Mouse (Mus musculus) neutrophil, adult 83 days (primary cell): ENCODE results near the gene Cyp2d22. TPM values are rescaled to one million over a fixed set of nuclear protein-coding genes. Genes with fewer than 3 reads are reported as not detected.

ENCODE experiments used
- total RNA-seq, 2 experiments: library from RNA; stranded (reverse); gene quantifications; one replicate each; pipeline ENCODE4 v1.2.4; 2023

The Cyp2d22 gene
- under 1 TPM; 0.73 to 0.88 TPM for total RNA-seq

DNA sequence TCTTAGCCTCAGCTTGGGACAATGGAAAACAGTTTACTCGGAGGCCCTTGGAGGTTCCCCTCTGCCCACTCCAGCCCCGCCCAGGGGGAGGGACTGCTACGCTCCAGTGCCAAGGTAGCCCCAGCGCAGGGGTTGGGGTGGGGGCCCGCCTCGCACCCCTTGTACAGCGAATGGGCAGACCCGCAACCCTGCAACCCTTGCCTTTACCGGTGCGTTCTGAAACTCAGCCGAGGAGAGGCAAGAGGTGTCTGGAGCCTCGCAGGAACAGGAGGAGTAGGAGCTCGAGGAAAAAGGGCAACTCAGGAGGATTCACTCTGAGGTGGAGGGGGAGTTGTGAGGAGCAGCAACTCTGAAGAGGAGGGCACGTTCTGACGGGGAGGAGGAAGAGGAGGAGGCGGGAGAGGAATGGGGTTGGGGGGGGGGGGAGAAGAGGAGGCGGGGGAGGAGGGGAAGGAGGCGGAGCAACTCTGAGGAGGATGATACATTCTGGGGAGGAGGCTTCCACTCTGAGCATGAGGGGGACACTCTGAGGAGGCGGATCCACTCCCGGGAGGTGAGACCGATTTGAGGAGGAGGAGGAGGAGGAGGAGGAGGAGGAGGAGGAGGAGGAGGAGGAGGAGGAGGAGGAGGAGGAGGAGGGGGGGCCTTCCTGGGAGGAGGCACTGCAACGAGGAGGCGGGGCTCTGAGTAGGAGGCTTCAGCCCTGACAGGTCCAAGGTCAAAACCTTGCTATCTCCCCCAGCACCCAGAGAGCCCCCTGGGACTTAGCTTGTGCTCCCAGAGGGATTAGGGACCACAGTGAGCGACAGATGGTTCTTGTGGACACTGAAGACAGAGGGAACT is at the start of gene Cyp2d22:
TSS of gene Cyp2d22 (minus strand) at position 390 of the 843 bp plus-strand sequence.

DNA sequence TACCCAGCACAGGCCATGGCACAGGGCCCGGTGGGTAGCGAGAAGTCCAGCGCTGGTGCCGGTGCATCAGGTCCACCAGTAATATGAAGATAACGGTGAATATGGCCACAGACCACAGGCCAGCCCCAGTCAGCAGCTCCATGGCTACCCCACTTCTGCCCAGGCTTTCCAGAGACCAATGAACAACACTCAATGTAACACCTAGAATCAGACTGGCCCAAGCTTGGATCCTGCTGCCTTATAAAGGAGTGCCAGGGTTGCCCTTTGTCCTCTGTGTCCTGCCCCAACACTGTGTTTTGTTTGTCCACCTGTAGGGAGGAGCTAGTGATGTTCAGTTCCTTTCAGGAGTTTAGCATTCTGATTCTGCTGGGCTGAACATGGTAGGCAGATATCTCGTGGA is 26.9 kb upstream of the Cyp2d22 start, which contains the start of gene Cyp2d10:
TSS of gene Cyp2d10 (minus strand) at position 215 of the 400 bp plus-strand sequence.

DNA sequence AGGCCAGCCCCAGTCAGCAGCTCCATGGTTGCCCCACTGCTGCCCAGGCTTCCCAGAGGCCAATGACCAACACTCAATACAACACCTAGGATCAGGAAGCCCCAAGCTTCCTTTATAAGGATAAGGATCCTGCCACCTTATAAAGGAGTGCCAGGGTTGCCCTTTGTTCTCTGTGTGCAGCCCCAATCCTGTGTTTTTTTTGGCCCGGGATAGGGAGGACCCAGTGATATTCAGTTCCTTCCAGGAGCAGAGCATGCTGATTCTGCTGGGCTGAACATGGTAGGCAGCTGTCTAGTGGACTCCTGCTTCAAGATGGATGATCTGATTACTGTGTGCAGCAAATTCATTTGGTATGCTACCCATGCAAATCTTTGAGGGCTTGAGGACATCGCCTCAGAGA is 13.9 kb upstream of the Cyp2d22 start, which contains the start of gene Cyp2d11:
TSS of gene Cyp2d11 (minus strand) at position 101 of the 400 bp plus-strand sequence.

DNA sequence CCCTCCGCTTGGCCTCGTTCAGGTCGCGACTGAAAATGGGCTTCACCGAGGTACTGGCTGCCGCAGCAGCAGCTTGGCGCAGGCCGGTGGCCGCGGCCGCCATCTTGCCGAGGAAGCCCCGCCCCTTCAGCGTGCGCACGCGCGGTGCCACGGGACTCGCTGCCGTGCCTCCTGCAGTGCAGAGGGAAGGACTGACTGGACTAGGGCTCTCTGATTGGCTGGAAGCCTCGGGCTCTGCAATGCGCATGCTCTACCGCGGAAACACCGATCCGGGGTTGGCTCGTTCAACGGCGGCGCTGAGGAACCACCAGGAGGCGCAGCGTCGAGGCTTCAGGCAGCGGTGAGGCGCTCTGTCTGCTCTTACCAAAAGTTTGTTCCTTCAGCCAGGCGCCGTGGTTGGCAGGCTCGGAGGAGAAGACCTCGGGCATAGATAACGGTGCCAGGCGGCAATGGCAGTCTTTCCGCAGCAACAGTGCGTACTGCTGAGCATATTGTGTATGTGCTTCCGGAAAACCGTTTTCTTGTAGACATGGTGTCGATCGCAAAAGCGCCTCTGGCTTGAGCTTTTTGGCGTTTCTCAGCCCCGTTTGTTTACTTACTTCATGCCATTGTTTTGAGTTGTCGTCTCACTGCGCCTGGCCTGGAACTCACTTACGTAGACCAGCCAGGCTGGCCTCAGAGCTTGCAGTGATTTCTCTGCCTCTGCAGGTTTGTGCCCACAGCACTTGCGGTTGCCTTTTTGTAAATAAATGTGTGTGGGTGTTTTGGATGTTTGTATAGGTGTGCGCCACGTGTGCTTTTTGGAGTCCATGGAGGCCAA is 25.7 kb downstream of the Cyp2d22 start, which contains the start of gene Ndufa6:
TSS of gene Ndufa6 (minus strand) at position 197 of the 820 bp plus-strand sequence.

DNA sequence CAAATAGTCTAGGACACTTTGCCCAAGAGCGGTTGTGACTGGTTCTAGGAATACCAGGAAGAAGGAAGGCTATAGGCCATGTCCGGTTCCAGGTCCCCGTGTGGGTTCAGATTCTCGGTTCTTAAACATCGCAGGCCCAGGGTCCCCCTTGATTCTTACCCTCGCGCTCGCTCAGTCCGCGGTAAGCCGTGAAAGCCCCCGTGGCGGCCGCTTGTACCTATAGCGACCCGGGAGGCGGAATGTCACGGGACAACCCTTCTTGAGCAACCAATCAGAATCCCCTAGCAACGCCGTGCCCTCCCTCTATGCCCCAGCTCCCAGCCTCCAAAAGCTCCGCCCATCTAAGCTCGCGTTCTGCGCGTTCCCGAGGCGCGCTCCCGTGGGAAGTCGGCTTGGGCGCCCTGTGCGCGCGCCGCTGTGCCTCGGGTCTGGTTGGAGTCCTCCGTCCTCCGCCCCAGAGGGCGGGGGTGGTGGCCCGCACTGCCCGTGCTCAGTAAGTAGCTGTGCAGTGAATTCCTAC is 41.4 kb downstream of the Cyp2d22 start, which contains the start of the genes Naga, Pheta2 and Smdt1:
TSS of gene Naga (minus strand) at position 333 of the 520 bp plus-strand sequence.
TSS of gene Pheta2 (plus strand) at position 350 of the 520 bp plus-strand sequence.
TSS of gene Smdt1 (plus strand) at position 367 of the 520 bp plus-strand sequence.

Other genes starting within 250 kb of the Cyp2d22 start
- gene Srebf2, start 233.1 kb downstream of the Cyp2d22 start, total RNA-seq = 10 to 100 TPM; 56.0 to 67.1 TPM
- gene Shisa8, start 167.4 kb downstream of the Cyp2d22 start, total RNA-seq = under 1 TPM in 1 of 2 experiments, not detected in 1; 0.31 TPM
- 1 to 10 TPM; 1.2 to 2.0 TPM for gene Tnfrsf13c, start 155.9 kb downstream of the Cyp2d22 start, total RNA-seq
- 10 to 100 TPM; 11.3 to 21.3 TPM for gene Cenpm, start 135.5 kb downstream of the Cyp2d22 start, total RNA-seq
- not detected for gene 1500009C09Rik, start 127.9 kb downstream of the Cyp2d22 start, total RNA-seq
- gene Sept3, start 105.4 kb downstream of the Cyp2d22 start, total RNA-seq = not detected
- gene Wbp2nl, start 81.3 kb downstream of the Cyp2d22 start, total RNA-seq = under 1 TPM in 1 of 2 experiments, not detected in 1; 0.39 TPM
- gene Naga, start 41.3 kb downstream of the Cyp2d22 start, total RNA-seq = 100 to 1,000 TPM in 1 of 2 experiments, 10 to 100 TPM in 1; 87.3 to 111 TPM
- 1 to 10 TPM; 2.8 to 4.0 TPM for gene Pheta2, start 41.3 kb downstream of the Cyp2d22 start, total RNA-seq
- 10 to 100 TPM; 83.6 to 85.6 TPM for gene Smdt1, start 41.3 kb downstream of the Cyp2d22 start, total RNA-seq
- gene Ndufa6, start 25.9 kb downstream of the Cyp2d22 start, total RNA-seq = 10 to 100 TPM; 85.3 to 97.0 TPM
- not detected for gene Cyp2d11, start 13.8 kb upstream of the Cyp2d22 start, total RNA-seq
- gene Cyp2d10, start 26.9 kb upstream of the Cyp2d22 start, total RNA-seq = not detected
- not detected for gene Cyp2d9, start 53.2 kb upstream of the Cyp2d22 start, total RNA-seq
- gene Cyp2d12, start 174.8 kb upstream of the Cyp2d22 start, total RNA-seq = not detected
- not detected for gene Cyp2d34, start 240.7 kb upstream of the Cyp2d22 start, total RNA-seq